Mouse (Mus musculus): Measurements from ENCODE around the gene Cuta. TPM values are rescaled to one million over a fixed set of nuclear protein-coding genes. Genes with fewer than 3 reads are reported as not detected.
"Not testable (repeated sequence)": the region's sequence is repeated elsewhere in the genome, so short reads cannot be mapped to it uniquely, and the experiment has no call there.

Cuta gene
- polyA plus RNA-seq, 1 experiment from 2014 or later = 172 TPM

DNA sequence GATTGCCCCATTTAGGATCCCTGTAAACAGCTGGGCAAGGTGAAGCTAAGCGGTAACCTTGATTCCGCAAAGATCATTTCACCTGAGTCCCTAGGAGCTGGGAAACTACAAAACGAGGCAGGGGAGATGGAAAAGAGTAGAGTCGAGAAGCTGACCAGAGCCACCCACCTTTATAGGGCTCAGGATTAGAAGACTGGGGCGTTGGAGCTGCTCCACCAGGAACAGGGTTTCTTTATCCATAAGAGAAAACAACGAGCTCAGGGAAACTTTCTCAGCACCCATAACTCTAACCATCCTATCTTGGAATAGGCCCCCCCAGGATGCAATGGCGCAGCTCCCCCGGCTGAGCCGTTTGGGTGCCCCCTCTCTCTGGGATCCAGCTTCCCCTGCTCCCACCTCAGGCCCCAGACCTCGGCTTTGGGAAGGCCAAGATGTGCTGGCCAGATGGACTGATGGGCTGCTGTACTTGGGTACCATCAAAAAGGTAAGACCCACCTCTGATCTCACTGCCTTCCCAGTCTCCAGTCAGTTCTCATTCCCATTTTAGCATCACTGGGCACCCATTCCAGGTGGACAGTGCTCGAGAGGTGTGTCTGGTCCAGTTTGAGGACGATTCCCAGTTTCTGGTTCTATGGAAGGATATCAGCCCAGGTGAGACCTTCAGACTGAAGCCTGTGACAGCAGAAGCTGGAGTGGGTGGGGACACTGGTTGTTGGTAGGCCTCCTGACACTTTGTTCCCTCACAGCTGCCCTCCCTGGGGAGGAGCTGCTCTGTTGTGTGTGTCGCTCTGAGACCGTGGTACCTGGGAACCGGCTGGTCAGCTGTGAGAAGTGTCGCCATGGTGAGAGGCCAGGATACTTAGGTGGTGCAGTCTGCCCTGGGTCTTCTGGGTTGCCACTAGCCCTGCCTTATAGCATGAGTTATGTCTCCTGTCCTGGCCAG, 5.2 kb downstream of the Cuta start:
- WGBS = 77% methylated on average over 16 of the region's 16 CpGs
- H3K9me3 ChIP-seq (replicated peaks) = no peaks in the 10 kb centered on the region
- H3K4me2 ChIP-seq (replicated peaks) = peak overlapping the region; percentile 77
- peaks cover 44% of the 10 kb centered on the region for H3K36me3 ChIP-seq
- H3K27me3 ChIP-seq = no peaks in the 10 kb centered on the region
- peak overlapping the region; percentile 66 for H3K4me3 ChIP-seq (replicated peaks)
- peak overlapping the region; percentile 92; the same call in 1 of the 2 replicates for H3K27ac ChIP-seq (replicated peaks)
- H3K9ac ChIP-seq = no peak overlapping the region; the same call in 1 of the 2 replicates
- H3K4me1 ChIP-seq = peaks cover 41% of the 10 kb centered on the region
- ATAC-seq (ENCODE audit: insufficient number of reproducible peaks, low FRiP score, low TSS enrichment, low read depth) = no peak

DNA sequence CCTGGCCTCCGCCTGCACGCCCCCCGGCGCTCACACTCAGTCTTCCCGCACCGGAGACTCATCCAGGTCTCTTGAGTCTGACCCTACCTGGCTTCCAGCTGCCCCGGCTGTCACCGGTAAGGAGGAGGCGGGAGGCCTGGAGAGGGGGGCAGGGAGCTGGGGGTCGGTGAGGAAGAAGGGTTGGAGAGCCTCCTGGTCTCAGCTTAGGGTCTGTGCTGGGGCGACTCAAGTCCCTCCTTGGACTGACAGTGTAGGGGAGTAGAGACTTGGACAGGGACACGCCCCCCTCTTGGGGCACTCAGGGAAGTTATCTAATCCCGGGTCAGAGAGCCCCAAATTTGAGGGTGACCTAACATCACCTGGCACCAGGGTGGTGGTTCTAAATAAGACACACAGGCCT, 6.0 kb downstream of the Cuta start:
- no peaks in the 10 kb centered on the region for H3K27me3 ChIP-seq
- peak overlapping the region; percentile 74 for H3K9ac ChIP-seq
- peak overlapping the region; percentile 66 for H3K4me3 ChIP-seq (replicated peaks)
- peak; percentile 1; the same call in 1 of the 2 replicates for ATAC-seq (ENCODE audit: insufficient number of reproducible peaks, low FRiP score, low TSS enrichment, low read depth)
- peaks cover 37% of the 10 kb centered on the region for H3K4me1 ChIP-seq
- peak overlapping the region; percentile 77 for H3K4me2 ChIP-seq (replicated peaks)
- 6% methylated on average over 13 of the region's 13 CpGs for WGBS
- H3K9me3 ChIP-seq (replicated peaks) = no peaks in the 10 kb centered on the region
- peaks cover 50% of the 10 kb centered on the region for H3K36me3 ChIP-seq
- H3K27ac ChIP-seq (replicated peaks) = peak overlapping the region; percentile 92

DNA sequence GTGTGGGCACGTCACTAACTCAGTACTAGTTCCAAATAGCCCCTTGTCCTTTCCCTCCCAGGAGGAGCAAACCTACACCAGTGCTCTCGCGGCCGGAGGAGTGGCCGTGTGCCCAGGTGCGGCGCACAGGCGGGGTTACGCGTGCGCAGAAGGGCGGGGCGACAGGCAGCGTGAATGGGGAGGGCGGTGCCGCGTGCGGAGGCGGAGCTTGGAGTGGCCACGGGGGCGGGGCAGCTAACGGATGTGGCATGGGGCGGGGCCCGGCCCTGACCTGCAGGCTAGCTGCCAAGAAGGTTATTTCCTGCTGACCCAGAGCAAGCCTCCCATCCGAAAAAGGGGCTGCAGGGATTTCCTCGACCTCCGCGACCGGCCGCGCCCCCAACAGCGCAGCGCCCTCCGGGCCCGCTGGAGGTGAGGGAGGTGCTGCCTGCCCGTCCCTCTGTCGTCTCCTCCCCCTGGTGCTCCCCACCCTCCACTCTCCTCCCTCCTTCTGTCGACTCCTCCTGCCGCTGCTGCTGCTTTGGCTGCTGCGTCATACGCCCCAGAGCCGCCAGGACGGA, 6.5 kb downstream of the Cuta start, which contains the start of gene Phf1:
Gene Phf1 (plus strand): TSS at position 214 of the 560 bp plus-strand sequence.
- Histone ChIP-seq H3K36me3 (peaks cover 50% of the 10 kb centered on the region), H3K4me1 (peaks cover 32% of the 10 kb centered on the region), H3K27me3 (no peaks in the 10 kb centered on the region), H3K27ac (replicated peaks) (peak within 1 kb of the TSS; percentile 92), H3K9me3 (replicated peaks) (no peaks in the 10 kb centered on the region), H3K4me2 (replicated peaks) (peak within 1 kb of the TSS; percentile 77), H3K4me3 (replicated peaks) (peak within 1 kb of the TSS; percentile 66), H3K9ac (peak within 1 kb of the TSS; percentile 74)
- peak; percentile 89 for ATAC-seq (ENCODE audit: insufficient number of reproducible peaks, low FRiP score, low TSS enrichment, low read depth)
- under 1% methylated on average over 43 of the region's 43 CpGs for WGBS

DNA sequence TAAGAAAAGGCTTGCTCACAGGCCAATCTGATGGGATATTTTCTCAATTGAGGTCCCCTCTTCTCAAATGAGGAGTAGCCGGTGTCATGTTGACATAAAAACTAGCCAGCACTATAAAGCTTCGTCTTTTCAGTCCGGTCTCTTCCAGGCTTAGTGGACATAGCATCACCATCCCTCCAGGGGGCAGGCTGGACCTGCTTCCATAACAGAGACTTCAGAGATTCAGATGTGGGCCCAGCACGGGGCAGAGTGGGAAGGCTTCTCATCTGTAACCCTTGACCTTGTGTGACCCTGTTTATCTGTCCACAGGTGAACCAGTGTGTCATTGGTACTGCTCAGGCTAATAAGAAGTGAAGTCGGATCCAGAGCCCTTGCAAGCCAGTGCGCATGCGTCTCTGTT, 7.6 kb downstream of the Cuta start:
- not testable (repeated sequence) for ATAC-seq (ENCODE audit: insufficient number of reproducible peaks, low FRiP score, low TSS enrichment, low read depth); H3K27ac ChIP-seq (replicated peaks); H3K27me3 ChIP-seq; H3K9ac ChIP-seq; H3K4me2 ChIP-seq (replicated peaks); H3K4me3 ChIP-seq (replicated peaks); H3K9me3 ChIP-seq (replicated peaks)
- Histone ChIP-seq H3K36me3 (peaks cover 50% of the 10 kb centered on the region), H3K4me1 (peaks cover 22% of the 10 kb centered on the region)
- 67% methylated on average over 7 of the region's 7 CpGs for WGBS

DNA sequence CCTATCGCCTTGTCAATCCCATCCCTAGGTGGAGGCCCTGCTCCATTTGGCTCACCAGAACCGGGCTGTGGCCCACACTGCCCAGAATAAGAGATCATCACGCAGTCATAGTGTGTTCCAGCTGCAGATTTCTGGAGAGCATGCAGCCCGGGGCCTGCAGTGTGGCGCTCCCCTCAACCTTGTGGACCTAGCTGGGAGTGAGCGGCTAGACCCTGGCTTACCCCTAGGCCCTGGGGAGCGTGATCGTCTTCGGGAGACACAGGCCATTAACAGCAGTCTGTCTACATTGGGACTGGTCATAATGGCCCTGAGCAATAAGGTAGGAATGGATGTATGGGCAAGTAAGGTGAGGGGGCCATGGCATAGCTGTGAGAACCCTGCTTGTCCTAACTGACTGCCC, 14.0 kb downstream of the Cuta start:
- H3K27me3 ChIP-seq; H3K4me3 ChIP-seq (replicated peaks); H3K9me3 ChIP-seq (replicated peaks); H3K27ac ChIP-seq (replicated peaks); H3K4me1 ChIP-seq; H3K9ac ChIP-seq; H3K4me2 ChIP-seq (replicated peaks); ATAC-seq (ENCODE audit: insufficient number of reproducible peaks, low FRiP score, low TSS enrichment, low read depth): not testable (repeated sequence)
- 93% methylated on average over 9 of the region's 9 CpGs for WGBS
- peaks cover 50% of the 10 kb centered on the region for H3K36me3 ChIP-seq

DNA sequence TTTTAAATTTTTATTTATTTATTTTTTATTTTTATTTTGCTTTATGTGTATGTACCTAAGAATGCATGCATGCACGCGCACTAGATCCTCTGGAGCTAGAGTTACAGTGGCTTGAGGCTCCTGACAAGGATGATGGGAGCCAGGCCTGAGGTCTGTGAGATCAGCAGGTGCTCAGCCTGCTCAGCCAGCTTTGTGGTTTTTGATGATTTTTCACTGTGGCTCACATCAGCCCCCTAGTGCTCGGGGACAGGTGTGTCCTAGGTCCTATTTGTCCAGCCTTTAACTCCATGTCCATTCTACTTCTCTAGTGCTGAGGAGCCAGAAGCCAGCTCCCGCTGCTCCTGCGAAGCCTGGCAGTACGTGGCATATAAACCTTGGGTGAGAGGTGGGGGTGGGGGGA, 17.0 kb downstream of the Cuta start:
- H3K27ac ChIP-seq (replicated peaks); ATAC-seq (ENCODE audit: insufficient number of reproducible peaks, low FRiP score, low TSS enrichment, low read depth); H3K9ac ChIP-seq; H3K9me3 ChIP-seq (replicated peaks); H3K4me3 ChIP-seq (replicated peaks); H3K4me2 ChIP-seq (replicated peaks); H3K27me3 ChIP-seq: not testable (repeated sequence)
- WGBS = 88% methylated on average over 6 of the region's 6 CpGs
- peaks cover 28% of the 10 kb centered on the region for H3K36me3 ChIP-seq
- H3K4me1 ChIP-seq = peaks cover 11% of the 10 kb centered on the region; the same call in 1 of the 2 replicates

DNA sequence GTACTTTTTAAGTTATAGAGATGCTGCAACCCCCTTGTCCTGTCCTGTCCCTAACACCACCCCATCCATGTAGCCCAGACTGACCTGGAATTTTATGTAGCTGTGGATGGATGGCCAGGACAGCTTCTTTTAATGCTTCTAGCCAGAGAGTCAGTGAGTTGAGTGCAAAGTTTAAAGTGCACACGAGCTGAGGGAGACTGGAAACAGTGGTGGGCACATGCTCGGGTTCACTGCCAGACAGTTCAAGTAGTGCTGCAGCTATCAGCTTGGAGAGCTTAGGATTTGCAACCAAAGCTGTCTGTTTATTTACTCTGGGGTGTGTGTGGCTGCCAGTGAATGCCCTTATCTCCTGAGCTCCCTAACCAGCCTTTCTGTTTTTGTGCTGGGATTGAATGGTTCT, 19.9 kb downstream of the Cuta start:
- 77% methylated on average over 2 of the region's 2 CpGs for WGBS
- not testable (repeated sequence) for H3K4me2 ChIP-seq (replicated peaks); ATAC-seq (ENCODE audit: insufficient number of reproducible peaks, low FRiP score, low TSS enrichment, low read depth); H3K9ac ChIP-seq; H3K36me3 ChIP-seq; H3K27me3 ChIP-seq; H3K4me3 ChIP-seq (replicated peaks); H3K27ac ChIP-seq (replicated peaks); H3K9me3 ChIP-seq (replicated peaks)
- peaks cover 12% of the 10 kb centered on the region; the same call in 1 of the 2 replicates for H3K4me1 ChIP-seq

DNA sequence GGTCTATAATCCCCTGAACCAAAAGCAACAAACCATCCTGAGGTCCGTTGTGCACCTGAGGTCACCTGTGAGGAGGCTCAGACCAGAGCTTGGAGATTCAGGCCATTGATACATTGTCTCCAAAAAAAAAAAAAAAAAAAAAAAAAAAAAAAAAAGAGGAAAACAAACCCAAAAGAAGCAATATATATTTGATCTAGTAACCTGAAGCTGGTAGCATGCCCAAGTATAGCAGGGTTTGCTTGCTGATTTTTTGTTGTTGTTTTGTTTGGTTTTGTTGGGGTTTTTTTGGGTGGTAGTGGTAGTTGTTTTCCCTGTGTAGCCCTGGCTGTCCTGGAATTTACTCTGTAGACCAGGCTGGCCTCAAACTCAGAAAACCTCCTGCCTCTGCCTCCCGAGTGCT, 21.0 kb downstream of the Cuta start:
- Histone ChIP-seq H3K27me3 (no peaks in the 10 kb centered on the region), H3K9ac (no peak overlapping the region), H3K27ac (replicated peaks) (no peak overlapping the region), H3K36me3 (peaks cover 6% of the 10 kb centered on the region; the same call in 1 of the 2 replicates), H3K4me3 (replicated peaks) (peak overlapping the region; percentile 76; the same call in 1 of the 2 replicates), H3K4me1 (peaks cover 12% of the 10 kb centered on the region; the same call in 1 of the 2 replicates), H3K9me3 (replicated peaks) (no peaks in the 10 kb centered on the region), H3K4me2 (replicated peaks) (peak overlapping the region; percentile 76)
- no peak for ATAC-seq (ENCODE audit: insufficient number of reproducible peaks, low FRiP score, low TSS enrichment, low read depth)
- WGBS = 76% methylated on average over 2 of the region's 2 CpGs

DNA sequence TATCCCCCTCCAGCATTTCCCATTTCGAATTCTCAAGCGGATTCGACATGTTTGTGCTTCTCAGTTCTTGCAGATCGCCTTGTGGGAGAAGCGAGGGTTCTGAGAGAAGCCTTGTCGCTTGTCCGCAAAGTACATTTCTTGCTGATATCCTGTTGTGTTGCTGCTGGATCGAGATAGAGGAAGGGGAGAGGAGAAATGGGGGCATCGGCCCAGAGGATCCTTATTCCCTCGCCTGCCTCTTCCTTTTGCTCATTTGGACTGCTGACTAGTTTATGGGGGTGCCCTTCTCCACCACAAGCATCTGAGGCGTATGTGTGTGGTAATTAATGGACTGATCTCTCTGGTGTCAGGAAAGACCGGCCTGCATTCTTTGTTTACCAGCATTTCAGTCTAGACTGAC, 21.8 kb downstream of the Cuta start:
- H3K27ac ChIP-seq (replicated peaks); H3K9me3 ChIP-seq (replicated peaks); H3K27me3 ChIP-seq; H3K36me3 ChIP-seq; ATAC-seq (ENCODE audit: insufficient number of reproducible peaks, low FRiP score, low TSS enrichment, low read depth): not testable (repeated sequence)
- H3K4me2 ChIP-seq (replicated peaks) = peak overlapping the region; percentile 76
- WGBS = under 1% methylated on average over 12 of the region's 12 CpGs
- H3K4me1 ChIP-seq = peaks cover 12% of the 10 kb centered on the region; the same call in 1 of the 2 replicates
- peak overlapping the region; percentile 59 for H3K9ac ChIP-seq
- H3K4me3 ChIP-seq (replicated peaks) = peak overlapping the region; percentile 76

DNA sequence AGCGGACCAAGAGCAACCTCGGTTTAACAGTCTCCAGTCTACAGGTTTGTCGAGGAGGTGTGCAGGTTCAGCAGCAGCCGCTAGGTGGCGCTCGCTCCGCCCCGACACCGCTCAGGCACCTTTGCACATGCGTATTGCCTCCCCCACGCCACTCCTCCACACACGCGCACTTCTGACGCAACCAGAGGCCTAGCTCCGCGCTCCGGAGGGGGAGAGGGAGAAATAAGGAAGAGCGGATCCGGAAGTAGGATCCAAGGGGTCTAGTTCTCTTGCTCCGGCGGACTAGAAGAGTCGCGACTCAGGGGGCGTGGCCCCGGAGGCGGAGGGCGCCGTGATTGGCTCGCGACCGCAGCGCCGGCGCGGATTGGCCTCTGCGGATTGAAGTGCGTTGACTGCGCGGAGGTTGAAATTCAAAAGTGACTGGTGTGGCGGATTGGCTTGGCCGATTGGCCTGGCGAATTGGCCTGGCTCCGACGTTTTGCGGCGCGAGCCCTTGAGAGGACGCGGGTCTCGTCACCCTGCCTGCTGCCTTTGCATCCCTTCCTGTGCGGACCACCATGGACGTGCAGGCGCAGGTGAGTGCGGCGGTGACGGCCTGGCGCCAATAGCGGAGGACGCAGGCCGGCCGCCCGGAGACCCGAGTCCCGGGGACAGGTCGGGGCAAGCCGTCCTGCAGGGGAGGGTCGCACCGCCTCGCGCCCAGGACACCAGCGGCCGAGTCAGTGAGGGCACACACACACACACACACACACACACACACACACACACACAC, 22.5 kb downstream of the Cuta start, which contains the start of gene Kifc5b:
Gene Kifc5b (plus strand): TSS at position 381 of the 772 bp plus-strand sequence.
- H3K27ac ChIP-seq (replicated peaks) = peak within 1 kb of the TSS; percentile 66
- peaks cover 6% of the 10 kb centered on the region; the same call in 1 of the 2 replicates for H3K36me3 ChIP-seq
- under 1% methylated on average over 64 of the region's 72 CpGs for whole genome bisulfite sequencing

More for the DNA sequence above, 22.5 kb downstream of the Cuta start, which contains the start of gene Kifc5b:
- Histone ChIP-seq H3K27me3 (no peaks in the 10 kb centered on the region), H3K9me3 (replicated peaks) (no peaks in the 10 kb centered on the region), H3K4me3 (replicated peaks) (peak within 1 kb of the TSS; percentile 76), H3K9ac (peak within 1 kb of the TSS; percentile 59), H3K4me2 (replicated peaks) (peak within 1 kb of the TSS; percentile 76), H3K4me1 (peaks cover 12% of the 10 kb centered on the region; the same call in 1 of the 2 replicates)
- ATAC-seq (ENCODE audit: insufficient number of reproducible peaks, low FRiP score, low TSS enrichment, low read depth) = peak; percentile 100

Measured in embryonic facial prominence, embryonic 15.5 days (tissue).